Mouse (Mus musculus) left cerebral cortex, postnatal 36 days (tissue): Measurements from ENCODE around the gene Pip5k1a. TPM values are rescaled to one million over a fixed set of nuclear protein-coding genes. Genes with fewer than 3 reads are reported as not detected.
"Not testable (repeated sequence)": the region's sequence is repeated elsewhere in the genome, so short reads cannot be mapped to it uniquely, and the experiment has no call there.

Experiments
- DNase-seq, 2 experiments: peaks; one replicate each; pipeline ENCODE4 v3.0.0; 2021 to 2022; ENCODE audit warnings: low spot score in 2 of 2, mixed read lengths in 1 of 2
- intact Hi-C: fragments of 180-260 bp; cut with DNase I; formaldehyde crosslinking; loops from one replicate; pipeline ENCODE4 v1.15.1; 2025
- total RNA-seq, 2 experiments: library from RNA; stranded (reverse); gene quantifications; 2 replicates each; pipeline ENCODE4 v1.2.3; 2021

The Pip5k1a gene
- total RNA-seq, result 10 to 100 TPM; 51.7 to 56.3 TPM

DNA sequence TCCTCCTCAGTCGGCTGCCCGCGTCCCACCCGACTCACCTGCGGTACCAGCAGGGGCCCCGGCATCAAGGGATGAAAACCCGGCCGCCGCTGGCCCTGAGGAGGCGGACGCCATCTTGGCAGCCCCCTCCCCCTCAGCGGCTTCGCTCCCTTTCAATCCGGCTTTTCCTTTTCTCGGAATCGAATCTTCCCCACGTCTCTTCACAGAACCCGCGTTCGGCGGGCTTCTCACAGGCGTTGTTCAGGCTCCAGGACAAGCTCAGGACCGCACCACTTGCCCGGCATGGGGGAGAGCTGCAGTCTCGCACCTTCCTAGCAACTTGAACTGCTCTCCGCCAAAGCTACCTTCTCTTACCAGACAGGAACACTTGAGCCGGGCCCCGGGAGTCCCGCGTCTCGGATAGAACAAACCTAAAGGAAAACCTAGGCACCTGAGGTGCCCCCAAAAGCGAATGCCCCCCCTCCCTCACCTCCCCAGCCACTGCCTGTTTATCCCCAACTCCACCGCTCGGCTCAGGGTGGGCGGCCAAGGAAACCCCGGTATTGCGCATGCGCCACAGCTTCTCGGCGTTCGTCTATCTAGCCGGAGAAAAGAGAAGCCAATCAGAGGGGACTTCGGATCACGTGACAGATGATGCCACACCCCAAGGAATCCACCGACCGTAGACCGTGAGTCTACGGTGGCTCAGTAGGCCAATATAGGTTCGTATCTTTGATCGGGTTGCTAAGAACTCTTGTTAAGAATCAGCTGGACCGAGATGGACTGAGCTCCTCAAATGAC is at the start of gene Pip5k1a:
Gene Pip5k1a, minus strand, starts transcription at position 593 of the 780 bp plus-strand sequence.
- DNase-seq, result peak; percentile 96
- intact Hi-C loops, result loop anchor here (5.0 kb wide), 1 partner anchor 49 kb away; no protein-coding TSS in a partner anchor

DNA sequence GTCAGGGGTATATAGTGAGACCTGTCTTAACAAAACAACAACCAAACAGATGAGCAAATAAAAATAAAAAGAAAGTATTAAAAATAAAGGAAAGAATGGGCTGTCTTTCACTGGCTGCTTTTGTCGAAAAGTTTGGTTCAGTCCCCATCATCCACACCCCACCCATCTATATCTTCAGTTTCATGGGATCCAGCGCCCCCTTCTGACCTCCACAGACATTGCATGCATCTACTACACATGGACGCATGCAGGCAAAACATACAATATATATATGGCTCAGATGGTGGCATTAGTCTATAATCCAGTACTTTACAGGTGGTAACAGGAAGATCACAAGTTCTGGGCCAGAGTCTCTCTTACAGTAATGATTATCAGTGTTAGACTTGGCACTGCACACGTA is 47.1 kb upstream of the Pip5k1a start:
- intact Hi-C loops, result no loop called here
- DNase-seq, result no peak

DNA sequence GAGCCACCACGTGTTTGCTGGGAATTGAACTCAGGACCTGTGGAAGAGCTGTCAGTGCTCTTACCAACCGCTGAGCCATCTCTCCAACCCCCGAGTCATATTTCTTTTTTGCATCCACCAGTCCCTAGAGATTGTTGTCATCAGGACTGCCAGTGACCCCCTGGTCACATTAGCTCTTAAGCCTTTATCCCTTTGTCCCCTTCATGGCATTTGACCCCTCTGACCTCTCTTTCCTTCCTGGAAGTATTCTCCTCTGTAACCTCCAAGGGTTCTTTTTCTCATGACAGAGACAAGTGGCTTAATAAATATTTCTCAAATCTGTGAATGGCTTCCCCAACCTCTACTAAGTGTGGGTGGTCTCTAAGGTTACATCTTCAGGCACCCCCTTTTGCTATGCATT is 41.2 kb upstream of the Pip5k1a start:
- no peak for DNase-seq
- intact Hi-C loops, result no loop called here

DNA sequence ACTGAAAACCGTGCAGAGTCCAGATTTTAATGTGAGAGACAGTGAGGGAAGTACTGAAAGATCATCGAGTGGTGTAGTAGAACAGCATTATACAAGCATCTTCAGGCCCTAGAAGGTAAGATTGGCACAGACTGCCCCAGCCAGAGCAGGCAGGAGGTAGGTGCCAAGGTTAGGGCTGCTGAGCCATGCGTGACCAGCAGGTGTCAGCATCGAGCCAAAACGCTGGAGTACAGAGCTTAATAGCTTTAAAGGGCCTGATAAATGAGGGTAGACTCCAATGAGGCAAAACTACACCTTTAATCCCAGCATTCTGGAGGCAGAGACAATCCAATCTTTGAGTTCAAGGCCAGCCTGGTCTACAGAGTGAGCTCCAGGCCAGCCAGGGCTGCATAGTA is 35.9 kb upstream of the Pip5k1a start:
- intact Hi-C loops, result loop anchor here (2.0 to 5.0 kb wide), 2 partner anchors 74 to 120 kb away; partner anchors contain the start of gene Gabpb2
- peak; percentile 75 to 82 for DNase-seq

DNA sequence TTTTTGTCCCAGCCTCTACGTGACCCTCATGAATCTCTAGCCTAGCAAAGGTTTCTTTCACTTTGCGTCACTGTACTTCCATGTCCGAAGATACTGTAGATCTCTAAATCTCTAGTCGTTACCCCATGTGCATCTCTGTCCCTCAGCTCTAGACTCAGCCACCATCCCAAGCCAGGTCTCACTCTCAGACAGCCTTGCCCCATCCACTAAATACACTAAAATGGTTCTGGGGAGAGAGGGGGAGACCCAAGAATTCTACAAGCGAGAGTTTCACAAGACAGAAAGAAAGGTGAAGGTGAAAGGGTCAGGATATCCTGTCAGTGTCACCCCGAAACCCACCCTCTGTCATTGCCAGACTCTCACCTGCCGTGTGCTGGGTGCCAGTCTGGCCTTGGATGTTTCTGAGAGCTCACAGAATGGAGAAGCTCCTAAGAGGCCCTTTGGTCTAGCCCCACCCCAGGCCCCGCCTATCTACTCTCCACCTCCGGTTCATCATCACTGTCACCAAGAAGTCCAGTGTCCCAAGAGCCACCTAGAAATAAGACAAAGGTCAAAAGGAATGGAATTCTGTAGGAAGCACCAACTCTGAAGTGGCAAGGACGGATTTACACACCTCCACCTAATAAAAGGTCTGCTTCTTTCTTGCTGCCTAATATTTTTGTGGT is 35.4 kb upstream of the Pip5k1a start, which contains the start of gene Tnfaip8l2:
Gene Tnfaip8l2, minus strand, starts transcription at position 409 of the 665 bp plus-strand sequence.
- intact Hi-C loops, result loop anchor here (2.0 to 5.0 kb wide), 2 partner anchors 75 to 120 kb away; partner anchors contain the start of gene Gabpb2
- DNase-seq, result no peak

DNA sequence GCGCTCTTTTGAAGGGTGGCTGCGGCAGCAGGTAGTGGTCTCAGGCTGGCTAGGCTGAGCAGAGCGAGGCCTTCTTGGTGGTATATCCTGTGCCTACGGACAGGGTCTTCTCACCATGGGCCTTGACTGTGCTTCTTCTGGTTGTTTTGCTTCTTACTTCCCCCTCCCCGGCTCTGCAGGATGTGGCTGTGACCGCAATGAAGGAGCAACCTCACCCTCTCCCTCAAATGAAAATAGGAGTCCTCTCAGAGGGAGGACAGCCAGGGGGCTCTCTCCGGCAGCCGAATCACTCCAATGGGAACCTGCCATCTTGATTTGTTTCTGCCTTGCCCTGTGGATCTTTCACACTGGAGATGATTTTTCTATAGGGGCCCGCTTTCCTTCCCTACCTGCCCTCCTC is 34.7 kb upstream of the Pip5k1a start:
- intact Hi-C loops, result loop anchor here (5.0 kb wide), 1 partner anchor 121 kb away; no protein-coding TSS in a partner anchor
- DNase-seq, result no peak

DNA sequence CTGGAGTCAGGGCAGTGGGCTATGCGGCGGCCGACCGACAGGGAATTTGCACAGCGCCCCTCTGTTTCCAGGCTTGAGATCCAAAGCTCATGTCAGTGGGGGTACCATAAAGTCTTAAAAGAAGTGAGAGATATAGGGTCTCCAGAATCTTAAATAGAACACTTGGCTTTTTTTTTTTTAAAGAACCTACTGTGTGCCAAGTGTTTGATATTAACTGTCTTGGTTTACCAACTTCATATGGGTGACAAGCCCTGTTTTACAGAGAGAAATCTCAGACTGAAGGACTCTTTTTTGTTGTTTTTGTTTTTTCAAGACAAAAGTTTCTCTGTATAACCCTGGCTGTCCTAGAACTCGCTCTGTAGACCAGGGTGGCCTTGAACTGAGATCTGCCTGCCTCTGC is 34.1 kb upstream of the Pip5k1a start:
- no peak for DNase-seq
- intact Hi-C loops, result loop anchor here (5.0 kb wide), 1 partner anchor 122 kb away; no protein-coding TSS in a partner anchor

DNA sequence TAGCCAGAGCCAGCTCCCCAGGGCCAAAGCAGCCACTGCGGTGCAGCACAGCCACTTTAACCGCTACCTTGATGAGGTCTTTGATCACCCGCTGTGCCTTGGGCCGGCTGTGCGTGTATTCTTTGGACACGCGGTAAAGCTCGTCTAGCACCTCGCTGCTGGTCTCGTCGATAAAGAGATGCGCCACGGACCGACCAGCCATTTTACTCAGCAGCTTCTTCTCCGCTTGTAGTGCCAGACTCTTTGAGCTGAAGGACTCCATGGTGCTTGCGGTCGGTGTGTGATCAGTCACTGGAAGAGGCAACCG is 33.5 kb upstream of the Pip5k1a start:
- intact Hi-C loops, result loop anchor here (5.0 kb wide), 1 partner anchor 122 kb away; no protein-coding TSS in a partner anchor
- DNase-seq, result no peak

DNA sequence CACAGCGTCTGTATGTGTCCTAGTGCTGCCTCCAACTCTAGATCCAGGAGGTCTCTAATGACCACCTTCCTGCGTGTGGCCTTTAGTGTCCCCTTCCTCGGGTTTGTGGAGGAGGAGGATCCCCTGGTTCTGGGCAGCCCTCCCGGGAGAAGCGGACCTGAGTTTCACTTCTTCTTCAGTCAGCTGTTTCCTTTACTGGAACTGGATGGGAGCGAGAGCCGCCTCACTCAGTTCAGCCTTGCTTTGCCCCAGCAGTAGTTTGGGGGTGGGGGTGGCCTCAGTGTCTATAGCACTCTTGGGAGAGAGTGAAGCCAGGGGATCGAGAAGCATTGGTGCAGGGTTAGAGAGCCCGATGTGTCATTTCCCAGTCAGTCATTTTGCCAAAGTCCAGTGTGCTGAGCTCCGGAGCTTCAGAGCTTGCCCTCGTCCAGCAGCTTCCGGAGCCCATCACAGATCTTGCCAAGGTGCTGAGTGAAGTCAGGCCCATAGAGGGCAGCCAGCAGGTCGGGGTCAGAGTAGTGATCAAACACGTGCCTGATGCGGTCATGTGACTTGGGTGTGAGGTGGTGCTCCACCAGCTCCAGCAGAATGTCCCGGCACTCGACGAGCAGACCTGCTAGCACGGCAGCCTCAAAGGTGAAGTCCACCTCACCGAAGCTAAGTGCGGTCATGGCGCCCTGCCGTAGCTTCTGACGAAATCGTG is 33.0 kb upstream of the Pip5k1a start:
- intact Hi-C loops, result loop anchor here (5.0 kb wide), 1 partner anchor 123 kb away; no protein-coding TSS in a partner anchor

DNA sequence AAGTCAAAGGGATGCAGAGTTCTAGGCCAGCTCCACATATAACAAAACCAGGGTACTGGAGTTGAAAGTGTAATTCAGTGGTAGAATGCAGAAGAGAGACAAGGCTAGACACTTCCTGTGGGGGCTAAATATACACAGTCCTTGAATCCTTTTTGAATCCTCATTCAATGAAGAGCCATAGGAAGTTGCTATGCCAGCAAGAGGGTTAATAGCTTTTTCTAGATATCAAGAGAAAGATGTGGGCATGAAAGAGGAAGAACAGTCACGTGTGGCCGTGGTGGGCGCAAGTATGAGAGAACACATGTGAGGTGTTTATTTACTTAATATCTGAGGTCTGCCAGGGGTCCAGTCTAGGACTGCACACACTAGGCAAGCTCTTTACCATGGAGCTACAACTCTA is 29.6 kb upstream of the Pip5k1a start:
- intact Hi-C loops, result no loop called here
- no peak for DNase-seq

More for the DNA sequence above, 33.0 kb upstream of the Pip5k1a start:
- DNase-seq, result no peak

DNA sequence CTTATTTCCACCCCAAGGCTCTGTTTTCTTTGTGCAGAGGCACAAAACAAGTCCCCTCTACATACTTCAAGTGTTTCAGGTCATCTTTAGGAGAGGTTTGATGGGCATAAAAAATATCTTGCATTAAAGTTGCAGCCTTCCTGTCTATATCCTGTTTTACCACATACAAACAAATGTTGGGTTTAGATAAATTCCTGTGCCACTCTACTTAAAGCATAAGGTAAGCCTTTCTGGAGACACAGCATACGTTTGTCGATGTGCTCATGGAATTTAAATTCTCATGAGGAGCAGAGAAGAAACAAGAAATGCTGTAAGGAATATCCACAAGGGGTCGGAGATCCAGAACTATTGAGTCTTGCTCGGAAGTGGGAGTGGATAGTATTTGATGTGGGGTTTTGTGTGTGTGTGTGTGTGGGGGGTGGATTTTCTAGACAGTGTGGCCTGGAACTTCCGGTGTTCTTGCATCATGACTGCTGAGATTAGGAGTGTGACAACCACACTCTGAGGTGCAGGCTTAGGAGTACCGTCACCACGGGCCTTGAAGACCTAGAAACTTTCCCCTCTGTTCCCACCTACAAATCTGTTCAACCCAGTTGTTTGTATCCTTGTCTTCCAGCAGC is 28.8 kb upstream of the Pip5k1a start:
- DNase-seq, result no peak
- intact Hi-C loops, result no loop called here

DNA sequence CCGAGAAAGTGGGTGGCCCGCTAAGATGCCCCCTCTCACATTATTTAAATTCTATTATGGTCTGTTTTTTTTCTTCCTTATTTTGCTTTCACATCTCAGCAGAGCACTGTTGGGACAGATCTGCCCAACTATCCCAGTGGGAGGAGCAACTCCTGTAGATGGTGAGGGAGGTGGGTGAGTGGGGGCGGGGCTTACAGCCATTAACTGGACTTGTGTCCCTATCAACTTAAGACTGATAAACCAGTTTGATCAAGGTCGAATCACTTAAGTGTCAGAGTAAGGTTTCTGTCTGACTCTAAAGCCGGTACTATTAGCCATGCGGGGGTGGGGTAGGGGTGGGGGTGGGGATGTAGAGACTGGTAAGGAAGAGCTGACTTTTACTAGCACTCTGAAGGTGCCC is 28.3 kb upstream of the Pip5k1a start:
- DNase-seq, result no peak
- intact Hi-C loops, result no loop called here

DNA sequence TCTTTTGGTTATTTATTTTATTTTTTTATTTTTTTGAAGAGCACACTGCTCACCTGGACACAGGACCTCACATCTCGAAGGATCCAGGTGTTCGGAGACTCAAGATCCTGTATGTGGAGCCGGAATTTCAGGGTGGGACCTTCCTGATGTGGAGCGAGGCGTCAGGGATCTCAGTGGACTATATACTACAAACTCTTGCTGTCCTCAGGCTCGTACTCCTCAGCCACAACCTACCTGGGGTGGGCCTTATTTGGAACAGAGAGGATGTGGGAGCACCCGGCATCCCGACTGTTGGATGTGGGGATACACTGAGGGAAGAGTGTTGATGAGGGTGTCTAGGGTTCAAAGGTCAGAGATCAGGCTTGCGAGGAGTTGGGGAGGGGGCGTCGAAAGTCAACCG is 27.4 kb upstream of the Pip5k1a start:
- intact Hi-C loops, DNase-seq: not testable (repeated sequence)

DNA sequence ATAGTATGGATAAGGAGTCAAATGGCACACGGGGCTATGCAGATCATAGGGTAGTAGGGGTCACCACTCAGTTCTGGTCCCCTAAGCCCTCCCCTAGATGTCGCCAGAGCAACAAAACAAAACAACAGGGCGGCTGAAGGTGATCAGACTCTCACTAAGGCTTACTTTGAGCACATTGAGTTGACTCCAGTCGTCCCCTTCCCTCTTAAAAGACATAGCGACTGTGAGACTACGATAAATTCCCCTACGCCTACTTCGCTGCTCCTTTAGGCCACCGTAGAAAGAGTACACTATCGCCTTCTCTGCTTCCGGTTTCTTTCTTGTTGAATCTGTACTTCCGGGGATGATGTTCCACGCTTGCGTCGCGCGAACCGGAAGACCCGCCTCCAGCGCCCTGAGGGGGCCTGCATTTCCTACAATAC is 27.0 kb upstream of the Pip5k1a start, which contains the start of the genes Scnm1 and Lysmd1:
Gene Scnm1, minus strand, starts transcription at position 332 of the 422 bp plus-strand sequence.
Gene Lysmd1, plus strand, starts transcription at position 409 of the 422 bp plus-strand sequence.
- DNase-seq, result peak; percentile 91
- intact Hi-C loops, result no loop called here

DNA sequence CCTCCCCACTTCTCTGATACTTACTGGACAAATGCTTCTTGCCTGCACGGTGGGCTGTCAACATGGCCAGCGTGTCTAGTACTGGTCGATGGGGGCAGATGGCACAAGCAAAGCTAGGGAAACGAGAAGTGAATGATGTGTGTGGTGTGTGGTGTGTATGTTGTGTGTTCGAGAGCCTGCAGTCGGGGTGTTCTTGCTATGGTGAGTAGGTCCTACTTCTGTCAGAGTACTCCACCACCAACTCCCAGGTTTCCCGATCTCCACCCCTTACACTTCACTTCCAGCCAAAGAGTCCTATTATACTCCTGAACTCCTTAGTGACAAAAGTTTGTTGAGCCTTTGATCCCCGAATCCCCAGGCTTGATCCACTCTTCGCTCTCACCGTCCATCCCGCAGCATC is 26.4 kb upstream of the Pip5k1a start:
- intact Hi-C loops, result no loop called here
- no peak for DNase-seq

DNA sequence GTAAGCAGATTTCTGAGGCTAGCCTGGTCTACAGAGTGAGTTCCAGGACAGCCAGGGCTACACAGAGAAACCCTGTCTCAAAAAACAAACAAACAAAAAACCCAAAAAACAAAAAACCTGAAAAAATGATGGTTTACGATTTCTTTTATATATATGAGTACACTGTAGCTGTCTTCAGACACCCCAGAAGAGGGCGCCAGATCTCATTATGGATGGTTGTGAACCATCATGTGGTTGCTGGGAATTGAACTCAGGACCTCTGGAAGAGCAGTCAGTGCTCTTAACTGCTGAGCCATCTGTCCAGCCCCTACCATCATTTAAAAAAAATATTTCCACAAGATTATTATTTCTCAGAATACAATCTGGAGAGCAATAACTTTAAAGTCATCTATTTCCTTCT is 25.7 kb upstream of the Pip5k1a start:
- intact Hi-C loops, DNase-seq: not testable (repeated sequence)

DNA sequence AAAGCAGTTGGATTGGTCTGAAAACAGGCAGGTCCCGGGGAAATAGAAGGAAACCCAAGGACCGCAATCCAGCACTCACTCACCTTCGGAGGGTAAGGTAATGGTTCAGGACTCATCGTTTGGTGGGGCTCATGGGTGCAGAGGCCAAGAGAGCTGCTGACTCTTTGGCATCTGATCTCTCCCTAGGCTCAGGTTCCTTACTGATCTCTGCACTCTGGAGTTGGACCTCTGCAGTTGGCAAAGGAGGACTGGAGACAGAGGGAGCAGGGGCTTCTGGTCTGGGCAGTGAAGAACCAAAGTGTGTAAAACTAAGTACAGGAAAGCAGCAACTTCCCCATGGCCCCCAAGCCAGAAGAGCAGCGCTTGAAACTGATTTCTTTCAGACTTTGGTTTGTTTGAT is 23.4 kb upstream of the Pip5k1a start:
- DNase-seq, result no peak
- intact Hi-C loops, result no loop called here

DNA sequence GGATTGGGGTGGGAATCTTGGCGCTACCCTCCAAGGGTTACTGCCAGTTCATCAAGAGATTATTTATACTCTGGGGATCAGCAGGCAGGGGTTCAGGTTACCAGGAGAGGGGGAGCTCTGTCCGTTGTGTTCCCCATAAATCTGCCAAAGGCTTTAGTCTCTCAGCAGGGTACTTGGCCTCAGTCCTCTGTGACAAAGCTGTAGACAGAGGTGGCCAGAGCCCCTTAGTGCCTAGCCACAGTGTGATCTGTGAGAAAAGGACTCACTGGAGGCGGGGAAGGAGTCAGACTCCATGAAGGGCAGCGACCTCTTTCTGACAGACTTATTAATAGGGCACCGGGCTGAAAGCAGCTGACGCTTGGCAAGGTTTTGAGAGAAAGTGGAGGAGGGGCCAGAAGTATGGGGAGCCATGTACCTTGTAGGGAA is 22.5 kb upstream of the Pip5k1a start:
- DNase-seq, result no peak
- intact Hi-C loops, result no loop called here

DNA sequence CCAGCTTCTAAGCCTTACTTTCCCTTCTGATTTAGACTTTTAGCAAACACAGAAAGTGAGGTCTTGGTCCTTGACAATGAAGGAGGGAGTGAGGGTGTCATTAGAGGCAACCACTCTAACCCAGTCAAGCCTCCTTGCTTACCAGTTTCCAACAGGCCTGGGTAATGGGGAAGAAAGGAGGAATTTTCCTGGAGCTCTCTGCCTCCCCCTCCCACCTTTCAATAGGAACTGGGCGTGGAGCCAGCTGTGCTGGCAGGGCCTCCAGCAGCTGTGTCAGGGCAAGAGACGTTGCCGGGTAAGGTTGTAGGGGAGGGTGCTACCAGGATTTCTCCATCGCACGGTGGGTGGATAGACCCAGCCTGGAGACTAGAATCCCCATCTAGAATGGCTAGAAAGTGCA is 18.2 kb upstream of the Pip5k1a start:
- DNase-seq, result no peak
- intact Hi-C loops, result no loop called here

DNA sequence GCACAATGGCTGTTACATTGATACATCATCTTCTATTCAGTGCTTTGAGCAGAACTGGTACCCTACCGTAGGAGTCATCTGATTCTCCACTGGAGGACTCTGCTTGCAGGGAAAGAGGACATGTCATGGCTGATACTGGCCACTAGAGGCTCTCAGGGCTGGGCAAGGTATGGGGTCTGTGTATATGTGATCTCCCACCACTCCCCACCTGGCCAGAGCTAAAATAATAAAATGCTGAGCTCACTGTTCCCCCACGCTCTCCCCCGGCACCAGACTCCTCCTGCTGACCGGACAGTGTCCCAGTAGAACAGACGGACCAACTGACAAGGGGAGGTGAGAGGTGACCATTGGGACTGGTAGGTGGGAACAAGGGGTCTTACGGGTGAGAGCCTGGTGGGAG is 17.5 kb upstream of the Pip5k1a start, which contains the start of gene Tmod4:
Gene Tmod4, plus strand, starts transcription at position 231 of the 400 bp plus-strand sequence.
- intact Hi-C loops, result no loop called here
- no peak for DNase-seq
